Mouse (Mus musculus) brain, embryonic 18.5 days (tissue): ENCODE results near the gene Apoe.

Experiments
- DNase-seq: peaks from one replicate; pipeline ENCODE4 v3.0.0-alpha.2; 2012; ENCODE audit warnings: low read depth, low spot score

Gene Apoe

GRCm38 (mm10) chr7:19664955-19665841 is 33.8 kb downstream of the Apoe start, which contains the start of gene Clptm1:
Clptm1 (minus strand) TSS chr7:19665033.
- DNase-seq: peak; percentile 96

- DNase-seq: no peak
These were observed 34.5 kb downstream of the Apoe start for GRCm38 (mm10) chr7:19664455-19664954.

- DNase-seq: no peak
These were observed 35.0 kb downstream of the Apoe start for GRCm38 (mm10) chr7:19663940-19664339.

DNA sequence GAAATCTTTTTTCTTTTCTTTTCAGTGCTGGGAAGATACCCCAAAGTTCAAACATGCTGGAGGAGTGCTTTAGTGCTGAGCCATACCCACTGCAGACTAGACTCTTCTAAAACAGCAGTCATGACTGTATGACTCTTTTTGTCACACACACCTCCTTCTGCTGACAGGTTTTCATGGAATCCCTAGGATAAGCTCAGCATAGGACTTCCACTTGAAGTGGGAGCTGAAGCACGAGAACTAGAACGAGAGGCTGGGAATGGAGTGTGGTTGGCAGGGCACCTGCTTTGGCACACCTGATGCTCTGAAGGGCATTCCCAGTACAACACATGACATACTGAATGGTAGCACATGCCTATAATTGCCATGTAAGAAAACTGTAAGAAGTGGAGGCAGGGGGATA is 46.4 kb downstream of the Apoe start:
- no peak for DNase-seq

GRCm38 (mm10) chr7:19651063-19651786 is 47.8 kb downstream of the Apoe start:
- no peak for DNase-seq
